Mouse (Mus musculus): Measurements from ENCODE around the gene Mus81. TPM values are rescaled to one million over a fixed set of nuclear protein-coding genes. Genes with fewer than 3 reads are reported as not detected.
"Not testable (repeated sequence)": the region's sequence is repeated elsewhere in the genome, so short reads cannot be mapped to it uniquely, and the experiment has no call there.

Gene Mus81
- polyA plus RNA-seq, 1 experiment: 27.1 TPM

- Histone ChIP-seq H3K27ac (ENCODE audit: insufficient read depth, low read length) (no peak overlapping the region), H3K4me3 (ENCODE audit: insufficient read depth, low read length) (no peak overlapping the region), H3K4me1 (ENCODE audit: control insufficient read depth, insufficient read depth, low read length) (no peaks in the 10 kb centered on the region)
- TF ChIP-seq POLR2A (IDR thresholded peaks at IDR 0.05; ENCODE audit: low read depth, low read length) (no peak), CTCF (IDR thresholded peaks at IDR 0.05; ENCODE audit: borderline replicate concordance, insufficient read depth, low read length) (no peak)
Observed at GRCm38 (mm10) chr19:5512091-5513004, 24.1 kb upstream of the Mus81 start.

GRCm38 (mm10) chr19:5511074-5511632 lies 23.0 kb upstream of the Mus81 start:
- TF ChIP-seq CTCF (IDR thresholded peaks at IDR 0.05; ENCODE audit: borderline replicate concordance, insufficient read depth, low read length) (no peak), POLR2A (IDR thresholded peaks at IDR 0.05; ENCODE audit: low read depth, low read length) (no peak)
- H3K4me1 ChIP-seq (ENCODE audit: control insufficient read depth, insufficient read depth, low read length): no peaks in the 10 kb centered on the region
- no peak overlapping the region for H3K27ac ChIP-seq (ENCODE audit: insufficient read depth, low read length)
- H3K4me3 ChIP-seq (ENCODE audit: insufficient read depth, low read length): peak overlapping the region; percentile 47

- H3K4me1 ChIP-seq (ENCODE audit: control insufficient read depth, insufficient read depth, low read length): no peaks in the 10 kb centered on the region
- TF ChIP-seq POLR2A (IDR thresholded peaks at IDR 0.05; ENCODE audit: low read depth, low read length) (peak; percentile 72), CTCF (IDR thresholded peaks at IDR 0.05; ENCODE audit: borderline replicate concordance, insufficient read depth, low read length) (no peak)
- no peak within 1 kb of the TSS for H3K27ac ChIP-seq (ENCODE audit: insufficient read depth, low read length)
- H3K4me3 ChIP-seq (ENCODE audit: insufficient read depth, low read length): peak within 1 kb of the TSS; percentile 47
Observed at GRCm38 (mm10) chr19:5510031-5511026, 22.1 kb upstream of the Mus81 start, which contains the start of gene Snx32. Snx32 (minus strand) TSS chr19:5510538.

- Histone ChIP-seq H3K4me1 (ENCODE audit: control insufficient read depth, insufficient read depth, low read length) (no peaks in the 10 kb centered on the region), H3K4me3 (ENCODE audit: insufficient read depth, low read length) (no peak within 1 kb of the TSS), H3K27ac (ENCODE audit: insufficient read depth, low read length) (no peak within 1 kb of the TSS)
- TF ChIP-seq CTCF (IDR thresholded peaks at IDR 0.05; ENCODE audit: borderline replicate concordance, insufficient read depth, low read length) (no peak), POLR2A (IDR thresholded peaks at IDR 0.05; ENCODE audit: low read depth, low read length) (no peak)
Observed at GRCm38 (mm10) chr19:5503687-5504086, 15.5 kb upstream of the Mus81 start, which contains the start of gene 1700020D05Rik. 1700020D05Rik (minus strand) TSS chr19:5503787.

GRCm38 (mm10) chr19:5500330-5500875 lies 12.2 kb upstream of the Mus81 start:
- Histone ChIP-seq H3K27ac (ENCODE audit: insufficient read depth, low read length) (no peak overlapping the region), H3K4me3 (ENCODE audit: insufficient read depth, low read length) (no peak overlapping the region), H3K4me1 (ENCODE audit: control insufficient read depth, insufficient read depth, low read length) (no peaks in the 10 kb centered on the region)
- TF ChIP-seq POLR2A (IDR thresholded peaks at IDR 0.05; ENCODE audit: low read depth, low read length): no peak
- no peak for TF ChIP-seq CTCF (IDR thresholded peaks at IDR 0.05; ENCODE audit: borderline replicate concordance, insufficient read depth, low read length)

GRCm38 (mm10) chr19:5496052-5496370 lies 7.8 kb upstream of the Mus81 start:
- Histone ChIP-seq H3K4me3 (ENCODE audit: insufficient read depth, low read length) (no peak overlapping the region), H3K27ac (ENCODE audit: insufficient read depth, low read length) (no peak overlapping the region), H3K4me1 (ENCODE audit: control insufficient read depth, insufficient read depth, low read length) (no peaks in the 10 kb centered on the region)
- TF ChIP-seq CTCF (IDR thresholded peaks at IDR 0.05; ENCODE audit: borderline replicate concordance, insufficient read depth, low read length) (no peak), POLR2A (IDR thresholded peaks at IDR 0.05; ENCODE audit: low read depth, low read length) (no peak)

- TF ChIP-seq POLR2A (IDR thresholded peaks at IDR 0.05; ENCODE audit: low read depth, low read length) (0 out of 2 replicates have a peak, but pooled peaks have one; percentile 19), CTCF (IDR thresholded peaks at IDR 0.05; ENCODE audit: borderline replicate concordance, insufficient read depth, low read length) (no peak)
- no peaks in the 10 kb centered on the region for H3K4me1 ChIP-seq (ENCODE audit: control insufficient read depth, insufficient read depth, low read length)
- no peak overlapping the region for H3K4me3 ChIP-seq (ENCODE audit: insufficient read depth, low read length)
- no peak overlapping the region for H3K27ac ChIP-seq (ENCODE audit: insufficient read depth, low read length)
Observed at GRCm38 (mm10) chr19:5495353-5496051, 7.3 kb upstream of the Mus81 start.

- Histone ChIP-seq H3K27ac (ENCODE audit: insufficient read depth, low read length) (no peak overlapping the region), H3K4me3 (ENCODE audit: insufficient read depth, low read length) (no peak overlapping the region), H3K4me1 (ENCODE audit: control insufficient read depth, insufficient read depth, low read length) (no peaks in the 10 kb centered on the region)
- 0 out of 2 replicates have a peak, but pooled peaks have one; percentile 7 for TF ChIP-seq POLR2A (IDR thresholded peaks at IDR 0.05; ENCODE audit: low read depth, low read length)
- no peak for TF ChIP-seq CTCF (IDR thresholded peaks at IDR 0.05; ENCODE audit: borderline replicate concordance, insufficient read depth, low read length)
Observed at GRCm38 (mm10) chr19:5494314-5494713, 6.1 kb upstream of the Mus81 start.

GRCm38 (mm10) chr19:5493301-5493721 lies 5.1 kb upstream of the Mus81 start:
- H3K27ac ChIP-seq (ENCODE audit: insufficient read depth, low read length); H3K4me1 ChIP-seq (ENCODE audit: control insufficient read depth, insufficient read depth, low read length): not testable (repeated sequence)
- H3K4me3 ChIP-seq (ENCODE audit: insufficient read depth, low read length): peak overlapping the region; percentile 72
